Mouse (Mus musculus) G1E (cell line): ENCODE measurements around the gene Abcc10. TPM values are rescaled to one million over a fixed set of nuclear protein-coding genes. Genes with fewer than 3 reads are reported as not detected.

Experiments
- ATAC-seq: 2 replicates; pipeline ENCODE4 v1.8.0; 2016; ENCODE audit warnings: mild to moderate bottlenecking; ENCODE audit not compliant: insufficient number of reproducible peaks, poor library complexity, low FRiP score, severe bottlenecking; ENCODE audit errors: extremely low read depth
- DNase-seq: peaks from one replicate; pipeline ENCODE4 v3.0.0; 2012; ENCODE audit warnings: low spot score
- H3K27me3 ChIP-seq: 2 replicates; pipeline ENCODE4 v1.6.1; 2012; ENCODE audit warnings: mild to moderate bottlenecking, low read length, inconsistent platforms; ENCODE audit not compliant: insufficient read depth
- H3K36me3 ChIP-seq: replicated peaks from 2 replicates; pipeline ENCODE3; 2012; ENCODE audit warnings: mild to moderate bottlenecking, inconsistent platforms
- H3K4me1 ChIP-seq: 2 replicates; pipeline ENCODE4 v1.6.1; 2012; ENCODE audit warnings: low read depth, low read length, inconsistent platforms, mixed read lengths; ENCODE audit not compliant: insufficient read depth
- H3K4me3 ChIP-seq: 2 replicates; pipeline ENCODE4 v1.5.1; 2012; ENCODE audit warnings: low read depth, mild to moderate bottlenecking, inconsistent platforms, low read length, moderate library complexity, mixed read lengths
- H3K9me3 ChIP-seq: replicated peaks from 2 replicates; pipeline ENCODE4 v1.6.1; 2012; ENCODE audit warnings: inconsistent platforms
- CTCF ChIP-seq: IDR thresholded peaks from 2 replicates; pipeline ENCODE4 v1.5.1; 2012; ENCODE audit warnings: low read depth, low read length, inconsistent platforms, mixed read lengths
- GATA1 ChIP-seq: IDR thresholded peaks from 2 replicates; pipeline ENCODE4 v1.6.1; 2012; ENCODE audit warnings: borderline replicate concordance, low read length, inconsistent platforms, mixed read lengths
- GATA2 ChIP-seq: IDR thresholded peaks from 2 replicates; pipeline ENCODE4 v1.6.1; 2012; ENCODE audit warnings: low read depth, low read length, inconsistent platforms, borderline replicate concordance
- POLR2AphosphoS5 ChIP-seq: IDR thresholded peaks from 2 replicates; pipeline ENCODE4 v1.6.1; 2012; ENCODE audit warnings: low read depth, low read length, inconsistent platforms; ENCODE audit not compliant: insufficient replicate concordance
- TAL1 ChIP-seq: conservative IDR thresholded peaks from 2 replicates; pipeline ENCODE4 v1.6.1; 2012; ENCODE audit warnings: low read depth, low read length, inconsistent platforms, mixed read lengths
- polyA plus RNA-seq: library from polyadenylated mRNA; stranded (reverse); fragments of >175 nt; gene quantifications from 2 replicates; pipeline ENCODE4 v1.2.3, GENCODE M21; 2012
- total RNA-seq, 2 experiments: library from RNA; stranded (forward) in 1 of 2; stranded (reverse) in 1 of 2; fragments of 200-1000 nt in 1 of 2; fragments of >200 nt in 1 of 2; fragmentation: Nextera tagmentation in 1 of 2; gene quantifications; 2 replicates each; pipeline ENCODE4 v1.2.3; 2014 to 2017

Gene Abcc10
- total RNA-seq (2014; fragmentation: Nextera tagmentation) (8.6 and 9.4 TPM in 2 replicates), total RNA-seq (2017) (3.1 and 3.8 TPM in 2 replicates), polyA plus RNA-seq (11.6 and 11.7 TPM in 2 replicates)

- ATAC-seq (peak; percentile 98), DNase-seq (peak; percentile 98)
- Histone ChIP-seq H3K4me1 (peaks cover 31% of the 10 kb centered on the region), H3K27me3 (no peaks in the 10 kb centered on the region), H3K9me3 (no peaks in the 10 kb centered on the region), H3K4me3 (peak within 1 kb of the TSS; percentile 98), H3K36me3 (peaks cover 23% of the 10 kb centered on the region)
- no peak for TF ChIP-seq CTCF
- no peak for TF ChIP-seq GATA2
- TF ChIP-seq GATA1: no peak
- TF ChIP-seq POLR2AphosphoS5: no peak
- no peak for TF ChIP-seq TAL1
These were observed at the start of gene Abcc10 for GRCm38 (mm10) chr17:46327906-46328534. Abcc10 (minus strand) TSS chr17:46328352.

- TF ChIP-seq CTCF (peak; percentile 59), POLR2AphosphoS5 (no peak)
- no peak for ATAC-seq
These were observed 43.6 kb upstream of the Abcc10 start for GRCm38 (mm10) chr17:46371783-46372182.

GRCm38 (mm10) chr17:46351026-46351700, 23.0 kb upstream of the Abcc10 start:
- no peaks in the 10 kb centered on the region for H3K36me3 ChIP-seq
- TF ChIP-seq TAL1: no peak
- no peak for TF ChIP-seq GATA2
- TF ChIP-seq CTCF: no peak
- TF ChIP-seq GATA1: no peak
- no peak for TF ChIP-seq POLR2AphosphoS5
- H3K4me1 ChIP-seq: no peaks in the 10 kb centered on the region
- H3K9me3 ChIP-seq: no peaks in the 10 kb centered on the region
- H3K27me3 ChIP-seq: no peaks in the 10 kb centered on the region; the same call in 1 of the 2 replicates
- H3K4me3 ChIP-seq: no peak overlapping the region
- ATAC-seq (no peak), DNase-seq (no peak)

More at GRCm38 (mm10) chr17:46371783-46372182, 43.6 kb upstream of the Abcc10 start:
- Histone ChIP-seq H3K4me1 (no peaks in the 10 kb centered on the region), H3K27me3 (peaks cover 2% of the 10 kb centered on the region), H3K4me3 (no peak overlapping the region), H3K36me3 (no peaks in the 10 kb centered on the region), H3K9me3 (no peaks in the 10 kb centered on the region)
- peak; percentile 41 for DNase-seq

GRCm38 (mm10) chr17:46341208-46341607, 13.1 kb upstream of the Abcc10 start:
- TF ChIP-seq GATA1 (no peak), GATA2 (no peak), CTCF (no peak), TAL1 (no peak), POLR2AphosphoS5 (no peak)
- no peaks in the 10 kb centered on the region for H3K36me3 ChIP-seq
- H3K4me3 ChIP-seq: no peak overlapping the region
- peaks cover 10% of the 10 kb centered on the region; the same call in 1 of the 2 replicates for H3K27me3 ChIP-seq
- no peaks in the 10 kb centered on the region for H3K4me1 ChIP-seq
- peaks cover 19% of the 10 kb centered on the region for H3K9me3 ChIP-seq
- ATAC-seq (no peak), DNase-seq (no peak)

DNA sequence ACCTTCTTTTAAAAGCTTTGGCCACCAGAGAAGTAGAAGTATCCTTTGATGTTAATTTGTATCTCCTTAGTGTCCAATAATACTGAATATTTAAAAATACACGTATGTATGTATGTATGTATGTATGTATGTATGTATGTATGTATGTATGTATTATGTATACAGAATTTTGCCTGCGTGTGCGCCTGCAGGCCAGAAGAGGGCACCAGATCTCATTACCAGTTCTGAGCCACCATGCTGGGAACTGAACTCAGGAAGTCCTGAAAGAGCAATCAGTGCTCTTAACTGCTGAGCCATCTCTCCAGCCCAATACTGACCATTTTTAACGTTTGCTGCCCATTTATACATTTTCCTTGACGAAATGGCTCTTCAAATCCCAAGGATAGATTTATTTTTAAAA, 8.3 kb upstream of the Abcc10 start:
- H3K4me3 ChIP-seq: no peak overlapping the region
- H3K4me1 ChIP-seq: peaks cover 4% of the 10 kb centered on the region; the same call in 1 of the 2 replicates
- peaks cover 3% of the 10 kb centered on the region for H3K9me3 ChIP-seq
- no peak for ATAC-seq
- peaks cover 8% of the 10 kb centered on the region; the same call in 1 of the 2 replicates for H3K27me3 ChIP-seq
- no peak for TF ChIP-seq CTCF
- TF ChIP-seq TAL1: no peak
- no peak for TF ChIP-seq GATA1
- no peak for TF ChIP-seq POLR2AphosphoS5
- TF ChIP-seq GATA2: no peak
- no peaks in the 10 kb centered on the region for H3K36me3 ChIP-seq
- no peak for DNase-seq

- DNase-seq (no peak), ATAC-seq (no peak)
- H3K4me3 ChIP-seq: peak overlapping the region; percentile 98; the same call in 1 of the 2 replicates
- peaks cover 31% of the 10 kb centered on the region for H3K4me1 ChIP-seq
- TF ChIP-seq GATA2 (no peak), GATA1 (no peak), CTCF (no peak), POLR2AphosphoS5 (no peak), TAL1 (no peak)
- H3K27me3 ChIP-seq: no peaks in the 10 kb centered on the region; the same call in 1 of the 2 replicates
- H3K36me3 ChIP-seq: peaks cover 16% of the 10 kb centered on the region
- H3K9me3 ChIP-seq: peaks cover 2% of the 10 kb centered on the region
These were observed 571 bp upstream of the Abcc10 start for GRCm38 (mm10) chr17:46328723-46329122.
